Mouse (Mus musculus): ENCODE measurements at regions not wholly inside any gene's neighbourhood (a gene's known extent, or its start where the extent isn't known, plus 50 kb on each side); places are given as distances from the start of the nearest gene placed in this dataset.

DNA sequence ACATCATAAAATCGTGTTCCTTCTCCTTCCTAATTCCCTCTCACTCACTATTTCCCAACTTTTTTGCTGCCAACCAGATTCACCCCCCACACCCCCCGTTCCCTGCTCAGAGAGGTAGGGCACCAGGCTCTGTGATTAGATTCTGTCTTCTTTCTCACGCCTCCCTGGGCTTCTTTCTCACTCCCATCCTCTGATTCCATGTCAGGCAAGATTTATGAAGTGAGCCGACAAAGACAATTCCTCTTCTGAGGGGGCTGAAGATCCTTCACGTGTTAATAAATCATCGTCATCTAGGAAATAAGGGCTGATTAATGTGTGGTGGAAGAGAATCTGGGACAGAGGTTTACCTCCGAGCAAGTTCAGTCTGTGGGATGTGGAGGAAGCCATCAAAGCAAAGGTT lies 101.5 kb upstream of the Pgrmc2 start:
- no peak overlapping the region for H3K4me3 ChIP-seq (replicated peaks; ENCODE audit: low read depth, low read length)
- H3K36me3 ChIP-seq (ENCODE audit: insufficient read depth, low read length), result no peaks in the 10 kb centered on the region
- H3K27ac ChIP-seq, result no peak overlapping the region
- H3K9me3 ChIP-seq (replicated peaks; ENCODE audit: low read length), result no peaks in the 10 kb centered on the region
- DNase-seq (ENCODE audit: low spot score) (peak; percentile 56), ATAC-seq (replicated peaks; ENCODE audit: low FRiP score, low read depth) (0 out of 2 replicates have a peak, but pooled peaks have one; percentile 19)
- no peak for TF ChIP-seq CTCF (IDR thresholded peaks at IDR 0.05; ENCODE audit: low read depth)
- 0 out of 2 replicates have a peak, but pooled peaks cover 6% of the 10 kb centered on the region for H3K4me1 ChIP-seq (replicated peaks; ENCODE audit: insufficient read depth, low read length)
- H3K9ac ChIP-seq (ENCODE audit: low read depth, low read length), result no peak overlapping the region
- WGBS, result 23% methylated on average over 7 of the region's 7 CpGs
- H3K27me3 ChIP-seq (ENCODE audit: insufficient read depth, low read length), result no peaks in the 10 kb centered on the region
- H3K4me2 ChIP-seq (ENCODE audit: low read length), result no peak overlapping the region

DNA sequence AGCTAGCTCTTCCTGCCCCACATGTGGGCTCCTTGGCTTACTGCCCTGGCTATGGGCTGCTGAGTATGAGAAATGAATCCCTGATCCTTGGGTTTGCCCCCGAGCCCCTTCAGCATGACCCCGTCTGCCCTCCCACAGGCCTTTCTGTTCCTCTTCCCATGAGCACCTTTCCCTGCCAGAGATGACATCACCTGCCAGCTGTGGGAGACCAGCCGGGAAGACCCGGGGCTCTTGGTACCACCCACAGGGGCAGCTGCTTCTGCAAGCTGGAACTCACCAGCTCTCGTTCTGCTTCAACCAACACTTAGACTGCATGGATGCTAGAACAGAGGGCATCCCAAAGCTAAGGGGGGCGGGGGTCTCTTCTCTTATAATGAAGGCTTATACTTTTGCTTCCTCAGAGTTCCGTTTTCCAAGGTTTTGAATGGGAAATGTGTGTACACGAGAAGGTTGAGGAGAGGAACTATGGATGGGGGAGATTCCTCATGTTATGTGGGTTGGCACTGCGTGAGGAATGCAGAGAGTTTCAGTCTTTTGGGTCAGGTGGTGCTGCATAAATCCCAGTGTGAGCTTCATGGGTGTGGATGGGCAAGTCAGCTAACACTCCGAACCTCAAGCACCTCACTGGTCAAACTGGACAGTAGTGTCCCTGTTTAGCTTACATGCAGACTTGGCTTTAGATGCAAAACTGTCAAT lies 100.2 kb upstream of the Pgrmc2 start:
- no peak overlapping the region for H3K4me3 ChIP-seq (replicated peaks; ENCODE audit: low read depth, low read length)
- H3K27me3 ChIP-seq (ENCODE audit: insufficient read depth, low read length), result no peaks in the 10 kb centered on the region
- DNase-seq (ENCODE audit: low spot score) (peak; percentile 38), ATAC-seq (replicated peaks; ENCODE audit: low FRiP score, low read depth) (peak; percentile 58)
- no peak overlapping the region for H3K9ac ChIP-seq (ENCODE audit: low read depth, low read length)
- no peaks in the 10 kb centered on the region for H3K36me3 ChIP-seq (ENCODE audit: insufficient read depth, low read length)
- WGBS, result 40% methylated on average over 10 of the region's 10 CpGs
- H3K27ac ChIP-seq, result no peak overlapping the region
- H3K4me1 ChIP-seq (replicated peaks; ENCODE audit: insufficient read depth, low read length), result 0 out of 2 replicates have a peak, but pooled peaks cover 6% of the 10 kb centered on the region
- TF ChIP-seq CTCF (IDR thresholded peaks at IDR 0.05; ENCODE audit: low read depth), result no peak
- no peaks in the 10 kb centered on the region for H3K9me3 ChIP-seq (replicated peaks; ENCODE audit: low read length)
- no peak overlapping the region; the same call in 1 of the 2 replicates for H3K4me2 ChIP-seq (ENCODE audit: low read length)

- WGBS, result 46% methylated on average over 15 of the region's 15 CpGs
- H3K4me2 ChIP-seq (ENCODE audit: low read length), result peak overlapping the region; percentile 21; the same call in 1 of the 2 replicates
These were observed 99.4 kb upstream of the Pgrmc2 start for GRCm38 (mm10) chr3:41182036-41182899.

GRCm38 (mm10) chr3:41181438-41181837 lies 98.6 kb upstream of the Pgrmc2 start:
- Histone ChIP-seq H3K27ac (no peak overlapping the region), H3K4me3 (replicated peaks; ENCODE audit: low read depth, low read length) (no peak overlapping the region), H3K4me1 (replicated peaks; ENCODE audit: insufficient read depth, low read length) (0 out of 2 replicates have a peak, but pooled peaks cover 6% of the 10 kb centered on the region), H3K36me3 (ENCODE audit: insufficient read depth, low read length) (no peaks in the 10 kb centered on the region), H3K27me3 (ENCODE audit: insufficient read depth, low read length) (no peaks in the 10 kb centered on the region), H3K9ac (ENCODE audit: low read depth, low read length) (no peak overlapping the region), H3K4me2 (ENCODE audit: low read length) (no peak overlapping the region), H3K9me3 (replicated peaks; ENCODE audit: low read length) (no peaks in the 10 kb centered on the region)
- ATAC-seq (replicated peaks; ENCODE audit: low FRiP score, low read depth) (no peak), DNase-seq (ENCODE audit: low spot score) (no peak)
- 88% methylated on average over 11 of the region's 11 CpGs for WGBS
- no peak for TF ChIP-seq CTCF (IDR thresholded peaks at IDR 0.05; ENCODE audit: low read depth)

More at GRCm38 (mm10) chr3:41182036-41182899, 99.4 kb upstream of the Pgrmc2 start:
- no peaks in the 10 kb centered on the region for H3K9me3 ChIP-seq (replicated peaks; ENCODE audit: low read length)
- H3K4me1 ChIP-seq (replicated peaks; ENCODE audit: insufficient read depth, low read length), result 0 out of 2 replicates have a peak, but pooled peaks cover 6% of the 10 kb centered on the region
- DNase-seq (ENCODE audit: low spot score) (peak; percentile 95), ATAC-seq (replicated peaks; ENCODE audit: low FRiP score, low read depth) (peak; percentile 88)
- TF ChIP-seq CTCF (IDR thresholded peaks at IDR 0.05; ENCODE audit: low read depth), result peak; percentile 99
- H3K36me3 ChIP-seq (ENCODE audit: insufficient read depth, low read length), result no peaks in the 10 kb centered on the region
- H3K27ac ChIP-seq, result no peak overlapping the region
- no peaks in the 10 kb centered on the region for H3K27me3 ChIP-seq (ENCODE audit: insufficient read depth, low read length)
- H3K9ac ChIP-seq (ENCODE audit: low read depth, low read length), result no peak overlapping the region
- no peak overlapping the region for H3K4me3 ChIP-seq (replicated peaks; ENCODE audit: low read depth, low read length)

DNA sequence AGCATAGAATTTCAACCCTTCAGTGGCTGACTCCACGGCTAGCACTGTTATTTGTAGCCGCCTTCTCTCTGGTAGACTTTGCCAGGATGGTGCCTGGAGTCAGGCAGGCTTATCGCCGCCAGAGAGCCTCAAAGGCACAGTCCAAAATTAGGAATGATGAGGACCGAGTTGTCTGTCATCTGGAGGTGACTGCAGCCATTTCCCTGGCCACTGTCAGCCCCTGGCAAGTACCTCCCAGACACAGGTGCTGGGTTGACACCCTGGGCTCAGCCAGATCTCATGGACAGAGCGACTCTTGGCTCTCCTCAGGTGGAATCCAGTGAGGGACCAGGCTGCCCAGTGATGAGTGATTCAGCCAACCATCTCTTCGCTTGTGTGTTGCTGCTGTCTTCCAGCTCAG lies 98.1 kb upstream of the Pgrmc2 start:
- Histone ChIP-seq H3K4me3 (replicated peaks; ENCODE audit: low read depth, low read length) (no peak overlapping the region), H3K9me3 (replicated peaks; ENCODE audit: low read length) (no peaks in the 10 kb centered on the region), H3K27me3 (ENCODE audit: insufficient read depth, low read length) (no peaks in the 10 kb centered on the region), H3K36me3 (ENCODE audit: insufficient read depth, low read length) (no peaks in the 10 kb centered on the region), H3K4me2 (ENCODE audit: low read length) (no peak overlapping the region), H3K9ac (ENCODE audit: low read depth, low read length) (no peak overlapping the region), H3K4me1 (replicated peaks; ENCODE audit: insufficient read depth, low read length) (0 out of 2 replicates have a peak, but pooled peaks cover 6% of the 10 kb centered on the region), H3K27ac (no peak overlapping the region)
- WGBS, result 78% methylated on average over 7 of the region's 7 CpGs
- TF ChIP-seq CTCF (IDR thresholded peaks at IDR 0.05; ENCODE audit: low read depth), result no peak
- no peak for DNase-seq (ENCODE audit: low spot score)
- no peak for ATAC-seq (replicated peaks; ENCODE audit: low FRiP score, low read depth)
